ENCODE assay signal across 7 mouse cellular contexts in the genomic region with DNA sequence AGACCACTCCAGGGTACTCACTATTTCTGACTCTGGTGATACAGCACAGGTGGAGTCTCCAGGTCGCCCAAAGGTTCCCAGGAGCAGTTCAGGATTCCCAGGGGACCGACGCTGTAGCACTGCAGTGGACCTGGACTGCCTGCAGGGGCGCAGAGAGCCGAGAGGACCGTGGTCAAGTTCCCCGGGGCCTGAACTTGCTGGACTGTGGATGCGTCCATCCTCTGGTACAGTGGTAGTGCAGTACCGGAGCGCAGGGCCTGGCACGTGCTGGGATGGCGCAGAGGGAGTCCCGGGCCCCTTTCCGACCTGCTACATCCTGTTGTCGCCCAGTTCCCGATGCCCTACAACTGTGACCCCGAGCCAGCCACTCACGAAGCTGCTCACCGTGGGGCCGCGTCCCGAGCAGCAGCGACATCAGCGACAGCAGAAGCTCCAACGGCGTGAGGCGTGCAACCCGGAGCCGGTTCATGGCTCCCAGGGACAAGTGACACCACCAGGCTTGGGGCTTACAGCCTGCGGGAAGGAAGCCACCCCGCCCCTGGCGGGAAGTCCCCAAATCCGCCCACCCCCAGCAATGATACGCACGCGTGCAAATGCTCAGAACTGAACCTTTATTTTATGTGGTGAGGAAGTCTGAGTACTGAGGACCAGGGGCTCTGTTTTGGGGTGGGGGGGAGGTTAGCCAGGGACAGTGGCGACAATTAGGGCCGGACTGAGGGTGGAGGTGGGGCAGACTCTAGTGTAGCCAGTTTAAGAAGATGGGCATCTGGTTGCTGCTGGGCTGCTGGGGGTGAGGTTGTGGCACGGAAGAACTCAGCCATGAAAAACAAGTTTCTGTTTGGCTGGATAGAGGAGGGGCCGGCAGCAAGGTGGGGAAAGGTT. TPM values are rescaled to one million over a fixed set of nuclear protein-coding genes. Genes with fewer than 3 reads are reported as not detected.
DNase-seq lines count a peak whose midpoint lies in the region; ATAC-seq and TF ChIP-seq lines count a peak whose summit lies in the region.

A gene (minus strand): TSS at position 524 of the 882 bp plus-strand sequence.

- peak; percentile 68 for DNase-seq in MEL-GATA-1-ER (ENCODE audit: extremely low read depth, low read depth)
- DNase-seq in forebrain, postnatal 0 days = peak; percentile 37
- DNase-seq in hindbrain, embryonic 11.5 days (ENCODE audit: low spot score) = peak; percentile 77
- peak; percentile 51 for DNase-seq in left cerebral cortex, postnatal 4 days
- DNase-seq in mesoderm, embryonic 11.5 days (ENCODE audit: low read depth, low spot score) = peak; percentile 77
- peak; percentile 57 for DNase-seq in skeletal muscle tissue, adult 2 months (ENCODE audit: low read depth, low spot score)

- peak within 1 kb of the TSS; percentile 61 for H3K4me2 ChIP-seq in forebrain, postnatal 0 days (ENCODE audit: low read depth)
- H3K4me2 ChIP-seq in hindbrain, embryonic 11.5 days (replicated peaks; ENCODE audit: low read depth, low read length) = peak within 1 kb of the TSS; percentile 54

- H3K9me3 ChIP-seq in forebrain, postnatal 0 days (ENCODE audit: low read length) = no peaks in the 10 kb centered on the region
- no peaks in the 10 kb centered on the region for H3K9me3 ChIP-seq in hindbrain, embryonic 11.5 days (ENCODE audit: control insufficient read depth, low read length)

- peaks cover 2% of the 10 kb centered on the region; the same call in 1 of the 2 replicates for H3K4me1 ChIP-seq in bone marrow, adult 2 months (ENCODE audit: control insufficient read depth, insufficient read depth, low read length)
- H3K4me1 ChIP-seq in forebrain, postnatal 0 days (ENCODE audit: insufficient read depth) = peaks cover 6% of the 10 kb centered on the region; the same call in 1 of the 2 replicates
- H3K4me1 ChIP-seq in hindbrain, embryonic 11.5 days (replicated peaks; ENCODE audit: control insufficient read depth, insufficient read depth, low read length) = peaks cover 3% of the 10 kb centered on the region; the same call in 1 of the 2 replicates

- ATAC-seq in forebrain, postnatal 0 days = peak; percentile 58
- ATAC-seq in hindbrain, embryonic 11.5 days (ENCODE audit: low FRiP score) = peak; percentile 64

- under 1% methylated on average over 40 of the region's 40 CpGs for WGBS in bone marrow, adult 2 months
- 5% methylated on average over 40 of the region's 40 CpGs for WGBS in forebrain, postnatal 0 days
- 5% methylated on average over 40 of the region's 40 CpGs for WGBS in hindbrain, embryonic 11.5 days

- intact Hi-C loops in left cerebral cortex, postnatal 4 days (cut with DNase I) = no loop called here

- H3K27ac ChIP-seq in bone marrow, adult 2 months (ENCODE audit: control insufficient read depth, insufficient read depth, low read depth, low read length, poor library complexity) = peak within 1 kb of the TSS; percentile 64
- H3K27ac ChIP-seq in forebrain, postnatal 0 days (ENCODE audit: low read depth, low read length) = no peak within 1 kb of the TSS
- no peak within 1 kb of the TSS for H3K27ac ChIP-seq in hindbrain, embryonic 11.5 days (ENCODE audit: low read depth, low read length)

- peak within 1 kb of the TSS; percentile 70 for H3K4me3 ChIP-seq in bone marrow, adult 2 months (replicated peaks; ENCODE audit: control insufficient read depth, low read depth, low read length)
- peak within 1 kb of the TSS; percentile 28 for H3K4me3 ChIP-seq in forebrain, postnatal 0 days (ENCODE audit: low read depth, low read length)
- peak within 1 kb of the TSS; percentile 21 for H3K4me3 ChIP-seq in hindbrain, embryonic 11.5 days (ENCODE audit: low read depth, low read length)

- TF ChIP-seq CTCF in bone marrow, adult 2 months (IDR thresholded peaks at IDR 0.05; ENCODE audit: control insufficient read depth, insufficient read depth, low read length) = peak; percentile 63
- peak; percentile 73 for TF ChIP-seq CTCF in forebrain, postnatal 0 days (IDR thresholded peaks at IDR 0.05; ENCODE audit: low read depth)

- H3K36me3 ChIP-seq in forebrain, postnatal 0 days (ENCODE audit: insufficient read depth) = no peaks in the 10 kb centered on the region
- no peaks in the 10 kb centered on the region for H3K36me3 ChIP-seq in hindbrain, embryonic 11.5 days (ENCODE audit: control insufficient read depth, insufficient read depth, low read length)

- TF ChIP-seq POLR2A in bone marrow, adult 2 months (IDR thresholded peaks at IDR 0.05; ENCODE audit: borderline replicate concordance, control insufficient read depth, low read depth, low read length) = peak; percentile 4; the same call in 1 of the 2 replicates

- peaks cover 34% of the 10 kb centered on the region for H3K27me3 ChIP-seq in forebrain, postnatal 0 days (ENCODE audit: insufficient read depth, low read length)
- H3K27me3 ChIP-seq in hindbrain, embryonic 11.5 days (ENCODE audit: control insufficient read depth, insufficient read depth, low read length) = peaks cover 44% of the 10 kb centered on the region

- peak within 1 kb of the TSS; percentile 18; the same call in 1 of the 2 replicates for H3K9ac ChIP-seq in forebrain, postnatal 0 days
- H3K9ac ChIP-seq in hindbrain, embryonic 11.5 days (ENCODE audit: low read depth, low read length) = peak within 1 kb of the TSS; percentile 5; the same call in 1 of the 2 replicates

RNA-seq across cellular contexts. Expression of the gene that starts here (rescaled TPM):
- 2.4 and 7.7 TPM in 2 replicates for polyA plus RNA-seq in bone marrow, adult 2 months (2011; ENCODE audit: insufficient read depth, insufficient read length, low replicate concordance, missing spikeins)
- 0.31 and 0.86 TPM in 2 replicates for total RNA-seq in forebrain, postnatal 0 days (2014; rRNA removed)
- polyA plus RNA-seq in forebrain, postnatal 0 days (2015; fragmentation: Nextera tagmentation; extraction: Ambion mirVana) = 0.29 and 0.45 TPM in 2 replicates
- polyA plus RNA-seq in hindbrain, embryonic 11.5 days (2014; fragmentation: Nextera tagmentation; extraction: Ambion mirVana) = not detected in 2 replicates
- total RNA-seq in left cerebral cortex, postnatal 4 days (2021) = 1 to 10 TPM; 1.5 to 1.6 TPM

Comparison
In these comparisons a context has a peak if more than half of its experiments do, and no peak if none do; other contexts are left out.
1. Peak in DNase-seq, ATAC-seq, H3K4me3 ChIP-seq, H3K9ac ChIP-seq and H3K4me2 ChIP-seq in forebrain, postnatal 0 days; RNA of the gene not detected or under 1 TPM.
2. Peak in DNase-seq, ATAC-seq, H3K4me3 ChIP-seq, H3K9ac ChIP-seq and H3K4me2 ChIP-seq in hindbrain, embryonic 11.5 days; RNA of the gene not detected or under 1 TPM.